Mouse (Mus musculus) layer of hippocampus, adult 9-10 months (tissue): Measurements from ENCODE around the gene H2-K1.
"Not testable (repeated sequence)": the region's sequence is repeated elsewhere in the genome, so short reads cannot be mapped to it uniquely, and the experiment has no call there.

ENCODE experiments used
- DNase-seq: peaks from one replicate; pipeline ENCODE4 v3.0.0; 2022; ENCODE audit warnings: low spot score

H2-K1 gene

DNA sequence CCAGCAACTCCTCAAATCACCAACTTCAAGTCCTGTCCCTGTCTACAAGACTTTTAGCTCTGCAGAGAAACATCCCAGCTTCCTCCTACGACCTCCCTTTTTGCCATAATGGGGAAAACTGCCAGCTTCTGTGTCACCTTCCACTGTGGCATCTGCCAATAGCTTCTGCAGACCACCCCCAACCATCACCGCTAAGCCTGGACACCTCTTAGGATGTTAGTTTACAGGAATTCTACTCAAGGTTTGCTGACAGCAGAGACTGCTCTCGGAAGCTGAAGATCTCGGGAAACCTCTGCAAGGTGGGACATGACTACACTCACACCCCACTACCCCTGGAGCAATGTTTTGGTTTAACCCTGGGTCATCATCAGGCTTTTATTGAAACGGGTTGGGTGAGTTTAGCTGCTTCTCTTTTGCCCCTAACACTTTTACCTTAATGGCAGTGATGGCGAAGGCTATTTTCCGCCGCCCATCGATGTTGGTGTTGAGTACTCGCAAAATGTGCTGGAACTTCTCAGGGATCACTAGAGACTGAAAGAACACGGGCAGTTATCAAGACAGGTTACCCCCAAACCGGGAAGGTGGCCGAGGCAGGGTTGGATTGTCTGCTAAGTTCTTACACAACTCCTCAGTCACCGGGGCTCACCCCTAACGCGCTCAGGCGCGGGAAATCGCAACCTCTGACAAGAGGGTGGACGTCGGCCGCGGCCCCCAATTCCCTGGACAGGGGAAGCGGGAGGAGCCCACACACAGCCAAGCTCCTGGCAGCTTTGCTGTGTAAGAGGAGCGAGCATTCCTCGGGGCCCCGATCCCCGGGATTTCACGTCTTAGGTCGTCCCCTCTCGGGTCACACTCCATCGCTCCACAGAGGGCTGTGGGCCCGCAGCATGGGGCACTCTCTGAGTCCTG lies 45.2 kb downstream of the H2-K1 start:
- no peak for DNase-seq

DNA sequence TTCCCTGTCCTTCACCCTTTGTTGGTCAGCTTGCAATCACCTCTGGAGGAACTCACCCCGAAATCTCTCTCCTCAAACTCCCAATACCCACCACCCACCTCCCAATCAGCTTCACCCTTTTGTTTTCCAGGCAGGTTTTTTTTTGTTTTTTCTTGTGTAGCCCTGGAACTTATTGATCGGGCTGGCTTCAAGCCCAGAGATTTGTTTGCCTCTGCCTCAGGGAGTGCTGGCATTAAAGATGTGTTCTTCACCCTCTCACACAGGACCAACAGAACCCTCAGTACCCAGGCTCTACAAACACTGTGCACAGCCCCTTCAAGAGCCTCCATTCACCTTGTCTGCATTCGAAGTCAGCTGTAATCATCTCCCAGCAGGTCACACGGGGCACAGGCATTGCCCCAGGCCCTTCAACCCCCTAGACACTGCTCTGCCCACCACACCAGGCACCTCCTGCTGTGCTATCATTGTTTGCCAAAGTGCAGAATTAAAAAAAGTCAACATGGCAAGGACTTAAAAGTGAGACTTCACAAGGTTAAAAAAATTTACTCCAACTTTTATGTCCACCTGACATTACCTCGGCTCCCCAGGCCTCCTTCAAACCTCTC lies 46.1 kb downstream of the H2-K1 start:
- DNase-seq, result no peak

DNA sequence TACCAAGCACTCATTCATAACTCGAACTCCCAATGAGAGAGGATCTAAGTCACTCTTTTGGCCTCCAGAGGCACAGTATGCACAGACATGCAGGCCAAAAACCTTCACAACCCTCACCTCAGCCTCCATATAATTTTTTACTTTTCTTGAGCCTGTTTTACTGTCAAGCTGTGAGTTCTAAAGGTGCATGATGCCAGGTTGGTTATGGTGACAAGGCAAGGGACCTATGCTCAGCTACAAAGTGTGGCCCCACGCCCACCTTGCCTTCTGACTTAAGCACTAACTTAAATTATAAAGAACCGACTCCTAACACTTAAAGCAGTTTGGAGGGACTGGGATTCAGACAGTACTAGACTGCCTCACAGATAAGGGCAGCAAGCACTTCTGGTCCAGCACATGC lies 46.8 kb downstream of the H2-K1 start:
- no peak for DNase-seq

DNA sequence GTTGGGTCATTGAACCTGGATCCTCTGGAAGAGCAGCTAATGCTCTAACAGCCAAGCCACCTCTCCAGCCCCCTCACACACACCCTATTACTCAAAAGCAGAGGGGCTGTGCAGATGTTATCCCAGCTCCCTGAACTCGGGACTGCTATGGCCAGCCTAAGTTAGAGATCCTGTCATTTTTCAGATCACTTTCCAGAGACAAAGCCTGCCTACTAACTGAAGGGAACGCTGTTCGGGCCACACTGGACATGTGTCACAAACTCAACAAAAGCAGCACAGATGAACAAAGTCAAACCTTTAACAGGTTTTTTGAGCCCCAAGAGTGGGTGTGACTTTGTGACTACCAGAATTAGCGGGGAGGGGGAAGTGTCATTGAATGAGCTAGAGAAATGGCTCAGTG lies 47.3 kb downstream of the H2-K1 start:
- DNase-seq, result no peak

GRCm38 (mm10) chr17:33952015-33952414 lies 48.1 kb downstream of the H2-K1 start:
- DNase-seq, result not testable (repeated sequence)

DNA sequence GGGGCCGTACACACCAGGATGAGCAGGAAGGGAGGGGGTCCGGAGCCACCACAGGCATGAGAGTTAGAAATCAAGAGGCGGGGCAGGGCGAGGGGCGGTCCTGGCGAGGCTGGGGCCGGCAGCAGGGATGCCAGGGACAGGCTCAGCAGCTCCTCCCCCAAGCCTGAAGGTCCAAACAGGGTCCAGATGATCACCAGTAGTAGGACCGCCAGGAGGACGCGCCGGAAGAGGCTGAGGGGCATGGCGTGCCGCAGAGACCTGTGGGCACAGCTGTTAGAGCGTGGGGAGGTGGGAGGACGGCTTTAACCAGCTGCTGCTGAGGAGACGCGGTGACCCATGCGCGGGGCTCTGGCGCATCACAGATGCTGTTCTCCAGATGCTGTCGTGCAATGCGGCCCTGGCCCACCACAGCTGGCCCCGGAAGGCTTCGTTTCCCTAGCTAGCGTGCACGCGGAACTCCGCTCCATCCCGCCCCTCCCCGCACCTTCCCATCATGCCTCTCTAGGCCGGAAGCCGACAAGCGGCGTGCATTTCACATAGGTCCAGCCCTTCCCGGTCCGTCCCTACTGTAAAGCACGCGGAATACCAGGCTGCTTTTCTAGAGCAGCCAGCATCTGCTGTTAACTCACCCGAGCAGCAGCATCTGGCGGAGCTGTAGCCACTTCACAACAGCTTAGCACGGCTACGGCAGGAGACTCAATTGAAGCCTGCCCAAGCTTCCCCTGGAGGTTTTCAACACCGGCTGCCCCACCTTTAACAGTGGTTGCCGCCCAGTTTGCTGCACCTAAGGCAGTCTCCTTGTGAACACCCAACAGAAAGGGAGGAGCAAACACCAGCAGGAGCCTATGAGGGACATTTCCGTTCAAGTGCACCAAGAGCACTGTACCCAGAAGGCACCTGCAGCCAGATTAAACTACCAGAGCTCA lies 48.9 kb downstream of the H2-K1 start, which contains the start of gene B3galt4:
Gene B3galt4, minus strand, starts transcription at position 468 of the 926 bp plus-strand sequence.
- no peak for DNase-seq

DNA sequence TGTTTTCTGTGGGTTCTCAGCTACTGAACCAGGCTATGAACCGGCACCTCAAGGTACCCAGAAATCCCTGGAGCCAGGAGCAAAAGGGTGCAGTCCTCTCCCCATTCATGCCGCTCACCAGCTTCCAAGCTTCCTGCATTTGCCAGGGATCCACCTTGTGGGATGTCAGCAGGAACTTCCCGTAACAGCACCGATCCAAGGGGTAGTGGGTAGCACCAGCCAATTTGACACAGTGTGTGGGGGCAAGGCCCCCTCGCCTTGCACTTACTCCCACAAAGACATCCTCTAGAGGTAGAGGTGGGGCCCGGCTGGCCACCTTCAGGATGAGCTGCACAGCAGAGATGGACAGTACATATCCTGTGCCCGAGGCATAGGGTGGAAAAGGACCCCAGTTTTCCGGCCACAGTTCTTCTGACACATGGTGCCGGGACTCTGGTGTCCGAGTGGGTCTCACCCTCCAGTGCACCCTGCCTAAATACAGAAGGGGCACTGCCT lies 50.0 kb downstream of the H2-K1 start:
- no peak for DNase-seq

- no peak for DNase-seq
Measured at GRCm38 (mm10) chr17:33948905-33949537, 51.1 kb downstream of the H2-K1 start.

DNA sequence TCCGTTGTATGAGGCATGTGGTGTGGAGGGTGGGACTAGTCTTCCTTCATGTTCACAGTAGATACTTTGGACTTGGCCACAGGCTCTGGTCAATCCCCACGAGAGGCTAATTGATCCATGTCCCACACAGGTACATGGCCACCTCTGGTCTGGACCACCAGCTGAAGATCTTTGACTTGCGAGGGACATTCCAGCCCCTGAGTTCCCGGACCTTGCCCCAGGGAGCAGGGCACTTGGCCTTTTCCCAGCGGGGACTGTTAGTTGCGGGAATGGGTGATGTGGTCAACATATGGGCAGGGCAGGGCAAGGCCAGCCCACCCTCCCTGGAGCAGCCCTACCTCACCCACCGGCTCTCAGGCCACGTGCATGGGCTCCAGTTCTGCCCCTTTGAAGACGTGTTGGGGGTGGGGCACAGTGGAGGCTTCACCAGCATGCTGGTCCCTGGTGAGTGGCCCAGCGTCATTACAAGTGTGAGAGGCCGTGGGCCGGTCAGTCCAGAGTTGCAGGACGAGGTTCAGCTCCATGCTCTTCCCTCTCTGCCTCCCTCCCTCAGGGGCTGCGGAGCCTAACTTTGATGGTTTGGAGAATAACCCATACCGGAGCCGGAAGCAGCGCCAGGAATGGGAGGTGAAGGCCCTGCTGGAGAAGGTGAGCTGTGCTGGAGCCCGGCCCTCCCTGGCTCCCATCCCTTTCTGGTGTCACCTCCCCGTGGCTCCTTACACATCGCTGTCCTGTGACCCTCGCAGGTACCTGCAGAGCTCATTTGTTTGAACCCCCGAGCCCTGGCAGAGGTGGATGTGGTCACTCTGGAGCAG lies 51.9 kb downstream of the H2-K1 start:
- DNase-seq, result no peak

- no peak for DNase-seq
Measured at GRCm38 (mm10) chr17:33947430-33948089, 52.6 kb downstream of the H2-K1 start.
